Mouse (Mus musculus): ENCODE data around the gene Epha8.

The Epha8 gene

DNA sequence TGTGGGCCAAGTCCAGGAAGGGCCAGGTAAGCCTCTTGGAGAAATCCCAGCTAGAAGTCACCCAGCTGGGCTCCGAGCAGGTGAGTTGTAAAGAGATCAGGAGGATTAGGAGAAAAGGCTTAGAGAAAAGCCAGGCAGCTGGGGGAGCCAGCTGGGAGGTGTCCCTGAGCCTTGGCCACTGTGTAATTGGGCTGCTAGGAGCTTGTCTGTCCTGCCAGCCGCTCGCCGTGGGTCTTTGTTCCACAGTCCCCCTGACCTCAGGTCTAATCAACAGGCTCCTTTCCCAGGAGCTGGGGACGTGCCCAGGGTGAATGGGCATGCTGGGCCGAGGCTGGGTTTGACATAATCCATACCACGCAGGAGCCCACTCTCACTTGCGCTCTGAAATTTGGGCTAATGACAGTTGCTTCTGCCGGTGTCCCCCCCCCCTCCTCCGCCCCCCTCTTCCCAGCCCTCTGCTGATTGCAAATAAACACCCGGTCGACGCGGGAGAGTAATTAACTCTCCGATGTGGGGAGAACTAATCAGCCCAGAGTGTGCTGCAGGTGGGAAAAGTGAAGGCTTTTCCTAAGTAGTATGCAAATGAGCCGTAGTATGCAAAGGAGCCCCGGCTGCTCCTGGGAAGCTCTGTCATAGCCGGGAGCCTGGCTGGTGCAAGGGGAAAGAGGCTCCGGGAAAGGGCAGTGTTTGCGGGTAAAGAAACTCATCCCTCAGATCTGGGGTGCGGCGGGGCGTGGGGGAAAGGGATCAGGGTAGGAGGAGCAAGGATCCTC lies 51.7 kb downstream of the Epha8 start:
- no peaks in the 10 kb centered on the region for H3K27me3 ChIP-seq (ENCODE audit: control insufficient read depth, insufficient read depth, low read length, poor library complexity, severe bottlenecking)
- no peak for DNase-seq (ENCODE audit: low read depth, low spot score)
- H3K36me3 ChIP-seq (ENCODE audit: control insufficient read depth, insufficient read depth, low read length, poor library complexity, severe bottlenecking), result no peaks in the 10 kb centered on the region

DNA sequence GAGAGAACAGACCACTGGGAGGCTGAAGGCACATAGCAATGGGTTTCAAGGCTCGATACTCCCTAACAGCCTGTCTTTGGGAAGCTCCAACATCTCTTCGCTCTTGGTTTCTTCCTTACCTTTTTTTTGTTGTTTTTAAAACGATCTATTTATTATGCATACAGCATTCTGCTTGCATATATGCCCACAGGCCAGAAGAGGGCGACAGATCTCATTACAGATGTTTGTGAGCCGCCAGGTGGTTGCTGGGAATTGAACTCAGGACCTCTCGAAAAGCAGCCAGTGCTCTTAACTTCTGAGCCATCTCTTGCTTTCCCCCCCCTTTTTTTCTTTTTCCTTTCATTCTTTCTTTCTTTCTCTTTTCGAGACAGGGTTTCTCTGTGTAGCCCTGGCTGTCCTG lies 57.5 kb downstream of the Epha8 start:
- Histone ChIP-seq H3K36me3 (ENCODE audit: control insufficient read depth, insufficient read depth, low read length, poor library complexity, severe bottlenecking) (no peaks in the 10 kb centered on the region), H3K27me3 (ENCODE audit: control insufficient read depth, insufficient read depth, low read length, poor library complexity, severe bottlenecking) (no peaks in the 10 kb centered on the region)
- no peak for DNase-seq (ENCODE audit: low read depth, low spot score)

DNA sequence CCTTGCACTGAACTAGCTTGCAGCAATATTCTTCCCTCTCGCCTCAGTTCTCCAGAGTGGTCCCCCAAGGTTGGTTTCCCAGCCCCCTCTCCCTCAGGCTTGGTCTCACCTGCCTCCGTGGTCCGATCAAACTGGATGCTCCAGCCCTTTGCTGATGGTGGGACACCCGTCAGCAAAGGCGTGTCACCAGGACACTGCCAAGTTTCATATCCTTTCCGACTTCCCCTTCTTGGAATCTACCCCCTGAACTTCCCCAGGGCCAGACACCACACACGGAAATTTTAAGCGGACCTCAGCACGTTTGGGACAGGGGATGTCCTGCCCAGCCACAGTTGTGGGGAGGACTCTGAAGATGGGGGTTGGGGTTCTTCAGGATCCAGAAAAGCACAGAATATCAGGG lies 58.0 kb downstream of the Epha8 start, which contains the start of gene C1qa:
Gene C1qa (minus strand): TSS at position 167 of the 400 bp plus-strand sequence.
- Histone ChIP-seq H3K36me3 (ENCODE audit: control insufficient read depth, insufficient read depth, low read length, poor library complexity, severe bottlenecking) (no peaks in the 10 kb centered on the region), H3K27me3 (ENCODE audit: control insufficient read depth, insufficient read depth, low read length, poor library complexity, severe bottlenecking) (no peaks in the 10 kb centered on the region)
- no peak for DNase-seq (ENCODE audit: low read depth, low spot score)

DNA sequence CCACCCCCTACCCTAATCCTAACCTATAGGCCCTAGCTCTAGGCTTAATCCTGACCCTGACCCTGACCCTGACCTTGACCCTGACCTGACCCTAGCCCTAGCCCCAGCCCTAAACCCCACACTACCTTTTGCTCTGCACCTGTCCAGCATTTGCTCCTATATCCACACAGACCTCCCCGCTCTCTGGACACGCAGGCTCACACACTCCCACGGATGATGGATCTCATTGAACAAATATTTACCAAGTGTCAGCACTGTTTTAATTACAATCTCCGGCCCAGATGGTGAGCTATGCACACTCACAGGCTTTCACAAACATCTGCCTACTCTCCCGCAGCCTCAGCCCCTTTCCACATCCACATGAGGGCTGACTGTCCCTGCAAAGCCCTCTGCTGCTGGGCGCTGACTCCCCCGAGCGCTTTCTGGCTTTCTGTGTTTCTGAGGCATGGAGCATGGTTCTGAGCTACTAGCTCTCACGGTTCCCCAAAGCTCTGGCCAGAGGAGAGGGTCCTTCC lies 58.5 kb downstream of the Epha8 start:
- no peaks in the 10 kb centered on the region for H3K27me3 ChIP-seq (ENCODE audit: control insufficient read depth, insufficient read depth, low read length, poor library complexity, severe bottlenecking)
- H3K36me3 ChIP-seq (ENCODE audit: control insufficient read depth, insufficient read depth, low read length, poor library complexity, severe bottlenecking), result no peaks in the 10 kb centered on the region
- no peak for DNase-seq (ENCODE audit: low read depth, low spot score)

DNA sequence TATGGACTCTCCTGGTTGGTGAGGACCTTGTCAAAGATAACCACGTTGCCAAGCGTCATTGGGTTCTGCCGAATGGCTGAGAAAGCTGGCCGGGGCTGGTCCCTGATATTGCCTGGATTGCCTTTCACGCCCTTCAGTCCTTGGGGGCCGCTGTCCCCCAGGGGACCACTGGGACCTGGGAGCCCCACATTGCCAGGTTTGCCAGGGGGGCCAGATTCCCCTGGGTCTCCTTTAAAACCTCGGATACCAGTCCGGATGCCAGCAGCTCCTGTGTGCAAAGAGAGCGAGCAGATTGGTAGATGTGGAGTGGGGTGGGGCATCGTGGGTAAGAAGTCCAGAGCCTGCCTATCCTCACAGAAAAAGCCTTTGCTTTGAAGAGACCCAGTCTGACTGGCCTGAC lies 60.2 kb downstream of the Epha8 start:
- H3K36me3 ChIP-seq (ENCODE audit: control insufficient read depth, insufficient read depth, low read length, poor library complexity, severe bottlenecking), result no peaks in the 10 kb centered on the region
- no peak for DNase-seq (ENCODE audit: low read depth, low spot score)
- H3K27me3 ChIP-seq (ENCODE audit: control insufficient read depth, insufficient read depth, low read length, poor library complexity, severe bottlenecking), result no peaks in the 10 kb centered on the region

DNA sequence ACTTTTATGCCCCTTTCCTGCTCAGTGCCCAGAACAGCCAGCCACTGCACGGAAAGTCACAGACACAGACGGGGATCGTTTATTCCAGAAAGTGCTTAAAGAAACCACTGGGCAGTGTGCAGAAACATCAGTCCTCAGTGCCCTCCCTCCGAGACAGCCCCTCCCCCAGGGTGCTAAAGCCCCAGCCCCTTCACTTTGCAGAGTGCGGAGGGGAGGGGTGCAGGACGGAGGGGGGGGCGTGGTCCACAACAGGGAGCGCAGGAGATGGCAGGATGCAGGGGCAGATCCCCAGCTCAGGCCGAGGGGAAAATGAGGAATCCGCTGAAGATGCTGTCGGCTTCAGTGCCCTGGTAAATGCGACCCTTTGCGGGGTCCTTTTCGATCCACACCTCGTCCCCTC lies 60.8 kb downstream of the Epha8 start:
- DNase-seq (ENCODE audit: low read depth, low spot score), result no peak
- H3K27me3 ChIP-seq (ENCODE audit: control insufficient read depth, insufficient read depth, low read length, poor library complexity, severe bottlenecking), result no peaks in the 10 kb centered on the region
- H3K36me3 ChIP-seq (ENCODE audit: control insufficient read depth, insufficient read depth, low read length, poor library complexity, severe bottlenecking), result no peaks in the 10 kb centered on the region

DNA sequence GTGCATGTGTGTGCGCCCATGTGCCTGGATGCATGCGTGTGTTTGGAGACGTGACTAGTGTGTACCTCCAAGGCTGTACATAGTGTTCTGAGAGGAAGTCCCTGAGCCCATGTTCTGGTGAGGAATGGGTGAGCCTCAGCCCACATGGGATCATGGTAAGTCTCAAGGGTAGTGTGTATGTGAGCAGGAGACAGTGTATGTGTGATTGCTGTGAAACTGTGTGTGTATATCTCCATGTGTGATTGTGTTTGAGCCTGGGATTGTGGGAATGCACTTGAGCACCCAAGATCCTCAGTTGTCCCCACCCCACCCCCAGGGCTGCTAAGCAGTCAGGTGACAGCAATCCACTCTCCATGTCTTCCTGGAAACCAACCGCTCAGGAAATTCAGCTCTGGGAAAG lies 61.8 kb downstream of the Epha8 start:
- H3K36me3 ChIP-seq (ENCODE audit: control insufficient read depth, insufficient read depth, low read length, poor library complexity, severe bottlenecking), result no peaks in the 10 kb centered on the region
- no peak for DNase-seq (ENCODE audit: low read depth, low spot score)
- H3K27me3 ChIP-seq (ENCODE audit: control insufficient read depth, insufficient read depth, low read length, poor library complexity, severe bottlenecking), result no peaks in the 10 kb centered on the region

DNA sequence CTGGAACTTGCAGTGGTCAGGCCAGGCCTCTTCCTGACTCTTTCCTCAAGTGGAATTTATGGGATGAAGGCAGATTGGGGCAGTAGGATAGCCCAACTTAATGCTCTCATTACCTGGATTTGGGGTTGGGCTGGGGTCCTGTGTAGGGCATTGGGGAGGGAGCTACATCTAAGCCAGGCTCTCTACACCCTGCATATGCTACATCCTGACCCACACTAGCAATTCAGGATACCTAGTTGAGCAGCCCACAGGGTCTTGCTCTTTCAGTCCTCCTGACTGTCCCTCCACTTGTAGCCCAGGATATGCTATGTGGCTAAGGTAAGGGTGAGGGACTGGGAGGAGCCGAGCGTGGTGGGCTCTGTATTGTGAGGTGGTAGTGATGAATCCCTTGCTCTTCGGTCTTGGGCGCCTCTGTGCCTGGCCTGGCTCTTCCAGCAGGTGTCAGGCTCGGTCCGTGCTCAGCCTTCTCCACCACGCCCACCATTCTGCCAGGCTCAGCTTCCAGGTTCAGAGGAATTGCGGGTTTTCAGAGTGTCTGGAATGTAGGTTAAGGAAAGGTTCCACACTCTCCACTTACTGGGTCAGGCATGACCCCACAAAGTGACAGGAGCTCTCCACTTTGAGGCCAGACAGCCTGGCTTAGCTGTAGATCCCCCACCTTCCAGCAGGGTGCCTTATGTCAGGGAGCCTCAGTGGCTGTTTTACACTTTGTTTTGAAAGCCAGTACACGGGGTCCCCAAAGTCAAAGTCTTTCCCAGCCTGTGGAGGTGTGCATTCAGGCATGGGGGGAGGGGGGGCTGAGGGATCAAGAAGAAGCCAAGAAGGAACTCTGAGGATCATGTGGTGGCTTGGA lies 62.7 kb downstream of the Epha8 start:
- Histone ChIP-seq H3K36me3 (ENCODE audit: control insufficient read depth, insufficient read depth, low read length, poor library complexity, severe bottlenecking) (no peaks in the 10 kb centered on the region), H3K27me3 (ENCODE audit: control insufficient read depth, insufficient read depth, low read length, poor library complexity, severe bottlenecking) (no peaks in the 10 kb centered on the region)
- DNase-seq (ENCODE audit: low read depth, low spot score), result no peak

DNA sequence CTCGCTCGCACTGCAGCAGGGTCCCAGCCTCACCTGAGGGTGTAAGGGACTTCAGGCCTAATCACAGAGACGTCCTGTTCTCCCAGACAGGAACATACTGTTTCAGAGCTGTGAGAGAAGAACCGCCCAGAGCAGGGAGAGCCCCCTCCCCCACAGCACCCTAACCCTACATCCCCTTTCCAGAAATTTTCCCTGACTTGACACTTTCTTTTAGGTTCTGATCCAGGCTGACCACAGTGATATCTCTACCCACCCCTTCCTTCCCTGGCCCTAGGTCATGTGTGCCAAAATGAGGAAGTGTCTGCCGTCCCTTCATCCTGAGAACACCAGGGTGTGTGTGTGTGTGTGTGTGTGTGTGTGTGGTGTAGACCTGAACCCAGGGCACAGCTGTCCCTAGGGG lies 63.8 kb downstream of the Epha8 start, which contains the start of gene C1qc:
Gene C1qc (minus strand): TSS at position 255 of the 400 bp plus-strand sequence.
- H3K27me3 ChIP-seq (ENCODE audit: control insufficient read depth, insufficient read depth, low read length, poor library complexity, severe bottlenecking), result no peaks in the 10 kb centered on the region
- no peak for DNase-seq (ENCODE audit: low read depth, low spot score)

DNA sequence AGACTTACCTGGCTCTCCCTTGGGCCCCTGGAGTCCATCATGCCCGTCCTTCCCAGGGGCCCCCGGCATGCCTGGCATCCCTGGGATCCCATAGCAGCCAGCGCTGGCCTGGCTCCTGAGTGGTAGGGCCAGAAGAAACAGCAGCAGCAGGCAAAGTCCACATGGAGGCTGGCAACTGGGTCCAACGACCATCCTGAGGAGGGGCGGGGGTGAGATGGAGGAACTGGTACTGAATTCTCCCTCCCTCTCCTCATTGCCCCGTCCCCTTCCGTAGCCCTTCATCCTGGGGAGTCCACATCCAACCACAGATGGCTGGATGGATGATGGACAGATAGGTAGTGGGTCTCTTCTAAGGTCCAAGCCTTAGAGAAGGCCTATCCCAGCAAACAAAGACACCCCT lies 64.2 kb downstream of the Epha8 start:
- no peak for DNase-seq (ENCODE audit: low read depth, low spot score)
- H3K36me3 ChIP-seq (ENCODE audit: control insufficient read depth, insufficient read depth, low read length, poor library complexity, severe bottlenecking), result no peaks in the 10 kb centered on the region

More for the DNA sequence above, 63.8 kb downstream of the Epha8 start, which contains the start of gene C1qc:
- no peaks in the 10 kb centered on the region for H3K36me3 ChIP-seq (ENCODE audit: control insufficient read depth, insufficient read depth, low read length, poor library complexity, severe bottlenecking)

DNA sequence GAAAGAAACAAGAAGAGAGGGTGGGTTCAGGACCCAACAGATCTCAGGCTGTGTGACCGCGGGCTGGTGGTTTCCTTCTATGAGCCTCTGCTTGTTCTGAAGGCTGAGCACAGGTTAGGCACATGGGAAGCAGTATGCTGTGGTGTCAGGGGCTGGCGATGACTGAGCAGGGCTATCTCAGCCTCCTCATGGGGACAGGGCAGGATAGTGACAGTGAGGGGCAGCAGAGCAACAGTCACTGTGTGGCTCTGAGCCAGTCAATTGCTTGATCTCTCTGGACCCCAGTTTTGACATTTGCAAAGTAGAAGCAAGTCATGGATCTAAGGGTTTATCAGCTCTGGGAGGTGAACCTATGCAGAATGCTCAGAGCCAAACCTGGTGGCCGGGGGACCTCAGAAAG lies 65.5 kb downstream of the Epha8 start:
- no peaks in the 10 kb centered on the region for H3K36me3 ChIP-seq (ENCODE audit: control insufficient read depth, insufficient read depth, low read length, poor library complexity, severe bottlenecking)
- no peak for DNase-seq (ENCODE audit: low read depth, low spot score)
- no peaks in the 10 kb centered on the region for H3K27me3 ChIP-seq (ENCODE audit: control insufficient read depth, insufficient read depth, low read length, poor library complexity, severe bottlenecking)

More for the DNA sequence above, 64.2 kb downstream of the Epha8 start:
- no peaks in the 10 kb centered on the region for H3K27me3 ChIP-seq (ENCODE audit: control insufficient read depth, insufficient read depth, low read length, poor library complexity, severe bottlenecking)

DNA sequence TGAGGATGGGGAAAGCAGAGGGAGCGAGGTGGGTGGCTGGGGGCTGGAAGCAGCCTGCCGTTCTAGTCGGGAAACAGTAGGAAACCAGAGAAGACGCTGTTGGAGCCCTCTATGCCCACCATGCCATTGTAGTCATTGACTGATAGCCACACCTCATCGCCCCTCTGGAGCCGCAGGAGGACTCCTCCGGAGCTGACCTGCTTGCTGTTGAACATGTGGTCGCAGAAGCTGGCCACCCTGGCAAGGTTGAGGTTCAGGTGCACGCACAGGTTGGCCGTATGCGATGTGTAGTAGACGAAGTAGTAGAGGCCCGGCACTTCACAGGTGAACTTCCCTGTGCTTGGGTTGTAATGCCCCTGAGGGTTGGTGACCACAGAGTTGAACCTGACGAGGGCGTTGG lies 66.6 kb downstream of the Epha8 start:
- Histone ChIP-seq H3K36me3 (ENCODE audit: control insufficient read depth, insufficient read depth, low read length, poor library complexity, severe bottlenecking) (no peaks in the 10 kb centered on the region), H3K27me3 (ENCODE audit: control insufficient read depth, insufficient read depth, low read length, poor library complexity, severe bottlenecking) (no peaks in the 10 kb centered on the region)
- no peak for DNase-seq (ENCODE audit: low read depth, low spot score)

DNA sequence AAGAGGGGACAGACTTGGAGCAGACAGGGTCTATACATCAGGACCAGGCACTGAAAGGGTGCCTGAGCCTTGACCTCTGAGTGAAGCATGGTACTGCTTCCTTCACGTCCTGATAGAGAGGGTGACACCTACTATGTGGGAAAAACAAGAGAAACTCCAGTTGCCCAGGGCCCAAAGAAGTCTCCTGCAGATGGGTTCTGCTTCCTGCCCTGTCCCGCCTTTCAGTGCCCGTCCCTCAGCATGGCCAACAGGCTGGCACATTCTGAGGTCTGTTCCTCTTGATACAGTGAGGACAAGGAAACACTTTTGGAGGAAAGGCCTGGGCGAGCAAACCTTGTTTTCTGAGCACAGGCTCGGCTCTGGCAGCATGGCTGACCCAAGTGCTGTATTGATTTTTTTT lies 68.9 kb downstream of the Epha8 start:
- no peak for DNase-seq (ENCODE audit: low read depth, low spot score)
- no peaks in the 10 kb centered on the region for H3K27me3 ChIP-seq (ENCODE audit: control insufficient read depth, insufficient read depth, low read length, poor library complexity, severe bottlenecking)
- H3K36me3 ChIP-seq (ENCODE audit: control insufficient read depth, insufficient read depth, low read length, poor library complexity, severe bottlenecking), result no peaks in the 10 kb centered on the region

DNA sequence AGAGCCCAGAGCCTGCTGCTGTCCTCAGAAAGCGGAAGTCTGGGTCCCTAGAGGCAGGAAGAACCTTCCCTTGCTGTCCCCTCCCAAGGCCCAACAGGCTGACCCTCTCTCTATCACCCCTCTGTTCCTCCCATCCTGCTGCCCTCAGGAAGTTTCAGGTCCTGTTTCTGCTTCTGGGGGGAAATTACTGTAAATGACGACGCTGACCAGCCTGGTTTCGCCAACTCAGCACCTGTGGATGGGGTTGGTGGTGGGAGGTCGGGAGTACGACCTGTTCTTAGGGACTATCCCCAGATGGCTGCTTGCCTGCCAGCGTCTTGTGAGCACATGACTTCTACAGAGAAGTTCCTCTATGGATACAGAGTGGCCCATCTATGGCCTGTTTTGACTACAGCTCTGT lies 70.5 kb downstream of the Epha8 start, which contains the start of gene C1qb:
Gene C1qb (minus strand): TSS at position 87 of the 400 bp plus-strand sequence.
- H3K36me3 ChIP-seq (ENCODE audit: control insufficient read depth, insufficient read depth, low read length, poor library complexity, severe bottlenecking), result no peaks in the 10 kb centered on the region
- DNase-seq (ENCODE audit: low read depth, low spot score), result no peak
- H3K27me3 ChIP-seq (ENCODE audit: control insufficient read depth, insufficient read depth, low read length, poor library complexity, severe bottlenecking), result no peaks in the 10 kb centered on the region
